Mouse (Mus musculus) E14TG2a.4 (cell line): ENCODE results near the gene Syce3.

Experiments
- CTCF ChIP-seq: conservative IDR thresholded peaks from 2 replicates; pipeline ENCODE4 v1.5.1; 2014; ENCODE audit warnings: low read length
- NANOG ChIP-seq: IDR thresholded peaks from 2 replicates; pipeline ENCODE4 v1.6.1; 2014; ENCODE audit warnings: borderline replicate concordance, low read length, mixed read lengths

DNA sequence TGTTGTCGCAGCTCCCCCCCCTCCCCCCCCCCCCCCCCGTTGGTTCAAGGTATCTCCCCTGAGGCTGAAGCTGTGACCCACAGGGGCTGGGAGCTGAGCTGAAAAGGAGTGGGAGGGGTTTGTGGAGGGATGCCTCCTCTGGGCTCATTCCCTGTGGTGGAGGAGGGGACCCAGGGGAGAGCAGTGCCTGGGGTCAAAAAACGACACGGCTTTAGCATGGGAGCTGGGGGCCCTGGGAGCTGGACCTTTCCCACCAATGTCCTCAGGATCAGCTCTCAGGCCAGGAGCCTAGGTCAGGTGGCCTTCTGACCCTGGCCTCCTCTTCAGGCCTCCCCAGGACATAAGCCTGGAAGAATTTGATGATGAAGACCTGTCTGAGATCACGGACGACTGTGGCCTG is 44.6 kb upstream of the Syce3 start:
- TF ChIP-seq CTCF (no peak), NANOG (no peak)
